Mouse (Mus musculus): Measurements from ENCODE around the gene Maf. TPM values are rescaled to one million over a fixed set of nuclear protein-coding genes. Genes with fewer than 3 reads are reported as not detected.
A peak's percentile ranks its signal among the peaks of the same experiment; 100 is the strongest.

The Maf gene
- polyA plus RNA-seq, 1 experiment, result 3.7 TPM

DNA sequence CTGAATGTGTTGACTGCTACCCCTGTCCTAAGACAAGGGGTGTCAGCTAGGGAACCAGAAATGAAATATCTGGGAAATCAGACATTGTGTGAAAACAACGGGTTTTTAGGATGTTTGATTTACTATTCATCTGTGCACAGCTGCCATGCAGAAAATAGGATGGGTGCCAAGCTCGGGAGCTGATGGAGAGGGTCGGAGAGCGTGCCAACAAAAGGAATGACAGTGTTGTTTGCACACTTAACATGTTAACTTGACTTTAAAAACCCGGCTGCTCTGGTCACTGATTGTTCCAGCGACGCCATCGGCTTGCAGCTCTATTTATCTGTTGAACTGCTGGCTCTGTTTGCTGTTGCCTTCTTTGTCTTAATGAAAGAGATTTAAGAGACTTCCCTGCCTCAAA lies 46.2 kb upstream of the Maf start:
- Histone ChIP-seq H3ac (ENCODE audit: control insufficient read depth, insufficient read length) (no peak overlapping the region), H3K4me2 (ENCODE audit: low read depth) (no peak overlapping the region), H3K27me3 (ENCODE audit: control insufficient read depth, insufficient read depth, insufficient read length) (no peaks in the 10 kb centered on the region), H3K4me3 (no peak overlapping the region), H3K36me3 (ENCODE audit: control insufficient read depth, insufficient read depth) (no peaks in the 10 kb centered on the region), H3K79me2 (ENCODE audit: control insufficient read depth, insufficient read depth) (no peaks in the 10 kb centered on the region)
- TF ChIP-seq REST (IDR thresholded peaks at IDR 0.05; ENCODE audit: insufficient read depth, insufficient read length) (no peak), TCF12 (IDR thresholded peaks at IDR 0.05; ENCODE audit: insufficient read depth, poor library complexity, severe bottlenecking) (no peak), TCF3 (IDR thresholded peaks at IDR 0.05; ENCODE audit: insufficient read length, low read depth) (no peak), MYOD1 (IDR thresholded peaks at IDR 0.05; ENCODE audit: control insufficient read depth in 1 of 3, insufficient read length in 2 of 3, low read depth in 2 of 3) (no peak), CEBPB (IDR thresholded peaks at IDR 0.05; ENCODE audit: insufficient read depth, poor library complexity, severe bottlenecking) (no peak), MAX (IDR thresholded peaks at IDR 0.05; ENCODE audit: low read depth) (no peak), USF1 (IDR thresholded peaks at IDR 0.05; ENCODE audit: low read depth) (no peak)

DNA sequence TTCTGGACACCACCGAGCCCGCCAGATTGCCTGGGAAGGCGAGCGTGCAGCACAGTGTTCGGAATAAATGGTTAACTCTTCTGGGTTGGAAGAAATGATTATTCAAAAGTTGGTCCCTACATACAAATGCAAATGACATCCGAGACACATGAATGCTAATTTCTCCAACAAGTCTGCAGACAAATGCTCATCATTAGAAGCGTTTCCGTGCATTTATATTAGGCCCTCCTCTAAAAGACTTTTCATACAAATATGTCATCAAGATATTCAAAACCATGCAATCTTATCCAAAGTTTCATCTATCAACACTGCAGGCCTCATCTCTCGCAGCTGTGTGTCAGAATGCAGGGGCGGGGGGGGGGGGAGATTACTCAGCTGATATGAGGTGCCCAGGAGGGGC lies 39.8 kb upstream of the Maf start:
- Histone ChIP-seq H3K36me3 (ENCODE audit: control insufficient read depth, insufficient read depth) (no peaks in the 10 kb centered on the region), H3ac (ENCODE audit: control insufficient read depth, insufficient read length) (no peak overlapping the region), H3K4me3 (no peak overlapping the region), H3K27me3 (ENCODE audit: control insufficient read depth, insufficient read depth, insufficient read length) (no peaks in the 10 kb centered on the region), H3K4me2 (ENCODE audit: low read depth) (no peak overlapping the region), H3K79me2 (ENCODE audit: control insufficient read depth, insufficient read depth) (no peaks in the 10 kb centered on the region)
- no peak for TF ChIP-seq SRF (IDR thresholded peaks at IDR 0.05; ENCODE audit: control insufficient read depth, insufficient read length, low read depth)
- TF ChIP-seq MAX (IDR thresholded peaks at IDR 0.05; ENCODE audit: low read depth), result no peak
- TF ChIP-seq CEBPB (IDR thresholded peaks at IDR 0.05; ENCODE audit: insufficient read depth, poor library complexity, severe bottlenecking), result no peak
- no peak for TF ChIP-seq TCF3 (IDR thresholded peaks at IDR 0.05; ENCODE audit: insufficient read length, low read depth)
- no peak for TF ChIP-seq USF1 (IDR thresholded peaks at IDR 0.05; ENCODE audit: low read depth)
- TF ChIP-seq MYOG (IDR thresholded peaks at IDR 0.05; ENCODE audit: control insufficient read depth in 1 of 3, insufficient read depth in 1 of 3, insufficient read length in 2 of 3, low read depth in 2 of 3), result no peak
- TF ChIP-seq MYOD1 (IDR thresholded peaks at IDR 0.05; ENCODE audit: control insufficient read depth in 1 of 3, insufficient read length in 2 of 3, low read depth in 2 of 3), result no peak
- TF ChIP-seq POLR2A (IDR thresholded peaks at IDR 0.05; ENCODE audit: insufficient read length, low read depth), result no peak
- TF ChIP-seq REST (IDR thresholded peaks at IDR 0.05; ENCODE audit: insufficient read depth, insufficient read length), result no peak

DNA sequence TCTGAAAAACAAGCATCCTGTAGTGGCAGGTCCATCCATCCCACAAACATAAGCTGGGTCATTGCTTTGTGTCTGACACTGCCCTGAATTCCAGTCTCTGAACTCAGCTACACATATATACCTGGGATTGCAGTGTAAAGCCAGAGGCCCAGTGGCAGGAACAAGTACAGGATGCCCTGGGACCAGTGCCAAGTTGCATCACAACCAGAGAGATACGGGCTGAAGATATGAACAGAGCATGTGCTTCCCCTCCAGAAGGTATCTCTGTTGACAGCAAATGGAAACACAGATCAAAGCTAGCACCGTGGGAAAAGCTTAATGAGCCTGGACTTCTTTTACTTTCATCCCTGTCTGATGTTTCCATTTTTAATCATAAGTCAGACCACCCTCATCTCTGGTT lies 38.1 kb upstream of the Maf start:
- H3K4me2 ChIP-seq (ENCODE audit: low read depth), result no peak overlapping the region
- H3K36me3 ChIP-seq (ENCODE audit: control insufficient read depth, insufficient read depth), result no peaks in the 10 kb centered on the region
- no peak overlapping the region for H3K4me3 ChIP-seq
- no peak overlapping the region for H3ac ChIP-seq (ENCODE audit: control insufficient read depth, insufficient read length)
- no peaks in the 10 kb centered on the region for H3K27me3 ChIP-seq (ENCODE audit: control insufficient read depth, insufficient read depth, insufficient read length)
- H3K79me2 ChIP-seq (ENCODE audit: control insufficient read depth, insufficient read depth), result no peaks in the 10 kb centered on the region
- TF ChIP-seq MYOD1 (IDR thresholded peaks at IDR 0.05; ENCODE audit: control insufficient read depth in 1 of 3, insufficient read length in 2 of 3, low read depth in 2 of 3), result no peak
- no peak for TF ChIP-seq SRF (IDR thresholded peaks at IDR 0.05; ENCODE audit: control insufficient read depth, insufficient read length, low read depth)
- TF ChIP-seq REST (IDR thresholded peaks at IDR 0.05; ENCODE audit: insufficient read depth, insufficient read length), result no peak
- TF ChIP-seq TCF3 (IDR thresholded peaks at IDR 0.05; ENCODE audit: insufficient read length, low read depth), result no peak
- TF ChIP-seq E2F4 (IDR thresholded peaks at IDR 0.05; ENCODE audit: insufficient read depth), result no peak
- TF ChIP-seq USF1 (IDR thresholded peaks at IDR 0.05; ENCODE audit: low read depth), result no peak
- TF ChIP-seq CEBPB (IDR thresholded peaks at IDR 0.05; ENCODE audit: insufficient read depth, poor library complexity, severe bottlenecking), result no peak
- TF ChIP-seq POLR2AphosphoS2 (IDR thresholded peaks at IDR 0.05; ENCODE audit: insufficient read length, low read depth), result no peak
- TF ChIP-seq MAX (IDR thresholded peaks at IDR 0.05; ENCODE audit: low read depth), result no peak
- no peak for TF ChIP-seq TCF12 (IDR thresholded peaks at IDR 0.05; ENCODE audit: insufficient read depth, poor library complexity, severe bottlenecking)
- TF ChIP-seq MYOG (IDR thresholded peaks at IDR 0.05; ENCODE audit: control insufficient read depth in 1 of 3, insufficient read depth in 1 of 3, insufficient read length in 2 of 3, low read depth in 2 of 3), result no peak
- no peak for TF ChIP-seq POLR2A (IDR thresholded peaks at IDR 0.05; ENCODE audit: insufficient read length, low read depth)

DNA sequence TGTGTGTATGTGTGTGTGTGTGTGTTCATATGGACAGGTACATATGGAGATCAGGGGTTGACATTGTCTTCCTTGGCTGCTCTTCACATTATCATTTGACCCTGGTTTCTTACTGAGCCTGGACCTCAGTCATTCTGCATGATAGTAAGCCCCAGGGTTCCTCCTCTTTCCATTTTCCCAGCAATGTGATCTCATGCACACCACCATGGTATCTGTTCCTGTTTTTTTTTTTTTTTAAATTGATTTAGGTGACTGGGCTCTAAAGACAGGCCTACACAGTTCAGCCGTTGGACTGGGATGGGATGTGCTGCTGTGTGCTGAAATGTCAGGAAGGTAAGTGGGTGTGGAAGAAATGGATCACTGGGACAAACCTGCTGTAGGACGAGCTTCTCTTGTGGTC lies 35.8 kb upstream of the Maf start:
- no peak overlapping the region for H3K4me2 ChIP-seq (ENCODE audit: low read depth)
- H3ac ChIP-seq (ENCODE audit: control insufficient read depth, insufficient read length), result no peak overlapping the region
- no peak overlapping the region for H3K4me3 ChIP-seq
- H3K27me3 ChIP-seq (ENCODE audit: control insufficient read depth, insufficient read depth, insufficient read length), result no peaks in the 10 kb centered on the region
- no peaks in the 10 kb centered on the region for H3K79me2 ChIP-seq (ENCODE audit: control insufficient read depth, insufficient read depth)
- TF ChIP-seq MYOG (IDR thresholded peaks at IDR 0.05; ENCODE audit: control insufficient read depth in 1 of 3, insufficient read depth in 1 of 3, insufficient read length in 2 of 3, low read depth in 2 of 3), result no peak
- no peak for TF ChIP-seq MYOD1 (IDR thresholded peaks at IDR 0.05; ENCODE audit: control insufficient read depth in 1 of 3, insufficient read length in 2 of 3, low read depth in 2 of 3)
- no peak for TF ChIP-seq TCF12 (IDR thresholded peaks at IDR 0.05; ENCODE audit: insufficient read depth, poor library complexity, severe bottlenecking)
- no peak for TF ChIP-seq REST (IDR thresholded peaks at IDR 0.05; ENCODE audit: insufficient read depth, insufficient read length)
- TF ChIP-seq MAX (IDR thresholded peaks at IDR 0.05; ENCODE audit: low read depth), result no peak
- TF ChIP-seq POLR2AphosphoS2 (IDR thresholded peaks at IDR 0.05; ENCODE audit: insufficient read length, low read depth), result no peak
- no peak for TF ChIP-seq SRF (IDR thresholded peaks at IDR 0.05; ENCODE audit: control insufficient read depth, insufficient read length, low read depth)
- no peak for TF ChIP-seq USF1 (IDR thresholded peaks at IDR 0.05; ENCODE audit: low read depth)
- no peak for TF ChIP-seq E2F4 (IDR thresholded peaks at IDR 0.05; ENCODE audit: insufficient read depth)
- no peak for TF ChIP-seq CEBPB (IDR thresholded peaks at IDR 0.05; ENCODE audit: insufficient read depth, poor library complexity, severe bottlenecking)
- no peak for TF ChIP-seq TCF3 (IDR thresholded peaks at IDR 0.05; ENCODE audit: insufficient read length, low read depth)
- no peak for TF ChIP-seq POLR2A (IDR thresholded peaks at IDR 0.05; ENCODE audit: insufficient read length, low read depth)
- H3K36me3 ChIP-seq (ENCODE audit: control insufficient read depth, insufficient read depth), result no peaks in the 10 kb centered on the region

DNA sequence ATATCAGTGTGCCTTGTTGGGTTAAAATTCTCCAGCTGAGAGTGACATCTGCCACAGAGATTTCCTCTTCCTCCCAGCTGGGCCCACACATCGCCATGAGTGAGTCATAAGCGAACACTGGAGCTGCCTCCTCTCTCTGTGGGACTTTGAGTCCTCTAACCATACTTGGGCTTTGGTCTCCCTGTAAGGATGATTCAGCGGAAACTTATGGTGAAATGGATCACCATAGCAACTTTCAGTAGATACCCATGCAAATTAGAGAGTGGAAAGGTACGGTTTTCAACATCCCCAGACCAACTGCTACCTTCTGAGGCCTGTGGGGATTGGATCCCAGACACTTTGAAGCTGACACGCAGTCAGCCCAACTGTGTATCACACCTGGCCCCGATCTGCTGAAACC lies 35.1 kb upstream of the Maf start:
- Histone ChIP-seq H3K27me3 (ENCODE audit: control insufficient read depth, insufficient read depth, insufficient read length) (no peaks in the 10 kb centered on the region), H3K4me2 (ENCODE audit: low read depth) (no peak overlapping the region), H3ac (ENCODE audit: control insufficient read depth, insufficient read length) (no peak overlapping the region), H3K79me2 (ENCODE audit: control insufficient read depth, insufficient read depth) (no peaks in the 10 kb centered on the region), H3K36me3 (ENCODE audit: control insufficient read depth, insufficient read depth) (no peaks in the 10 kb centered on the region), H3K4me3 (no peak overlapping the region)
- TF ChIP-seq MYOD1 (IDR thresholded peaks at IDR 0.05; ENCODE audit: control insufficient read depth in 1 of 3, insufficient read length in 2 of 3, low read depth in 2 of 3) (peak in 2 of 3 experiments; percentile 9 to 16), SRF (IDR thresholded peaks at IDR 0.05; ENCODE audit: control insufficient read depth, insufficient read length, low read depth) (no peak), E2F4 (IDR thresholded peaks at IDR 0.05; ENCODE audit: insufficient read depth) (no peak), CEBPB (IDR thresholded peaks at IDR 0.05; ENCODE audit: insufficient read depth, poor library complexity, severe bottlenecking) (no peak), REST (IDR thresholded peaks at IDR 0.05; ENCODE audit: insufficient read depth, insufficient read length) (no peak)
